Mouse (Mus musculus): ENCODE data around the gene Mrps34. TPM values are rescaled to one million over a fixed set of nuclear protein-coding genes. Genes with fewer than 3 reads are reported as not detected.

Gene Mrps34
- polyA plus RNA-seq, 1 experiment = 149 TPM

DNA sequence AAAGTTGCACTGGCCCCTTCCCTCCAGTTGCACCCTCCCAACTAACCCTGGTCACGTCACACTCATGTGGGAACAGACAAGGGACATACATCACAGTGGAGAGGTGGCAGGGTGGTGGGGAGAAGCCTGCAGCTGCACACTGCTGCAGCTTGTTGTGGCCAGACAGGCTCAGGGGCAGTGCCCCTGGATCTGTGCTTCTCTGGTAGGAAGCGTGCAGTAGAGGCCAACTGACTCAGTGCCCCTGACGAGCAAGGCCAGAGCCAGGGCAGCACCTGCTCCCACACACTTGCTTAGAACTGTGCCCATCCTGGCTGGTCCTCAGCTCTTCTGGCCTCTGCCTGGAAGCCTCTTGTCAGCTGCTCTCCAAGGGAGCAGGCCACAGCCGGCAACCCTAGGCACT, 2.7 kb downstream of the Mrps34 start:
- Histone ChIP-seq H3K4me3 (replicated peaks; ENCODE audit: insufficient read depth, low read depth, low read length) (peak overlapping the region; percentile 87), H3K4me1 (ENCODE audit: control insufficient read depth, insufficient read depth, low read length) (peaks cover 35% of the 10 kb centered on the region), H3K27ac (ENCODE audit: insufficient read depth, low read length) (no peak overlapping the region), H3K27me3 (ENCODE audit: control insufficient read depth, insufficient read depth, low read length) (no peaks in the 10 kb centered on the region)
- WGBS = 25% methylated on average over 4 of the region's 4 CpGs
- peak in 1 of 2 experiments; percentile 27 for DNase-seq
- TF ChIP-seq CTCF (IDR thresholded peaks at IDR 0.05; ENCODE audit: borderline replicate concordance, insufficient read depth, low read depth, low read length) (no peak), POLR2A (IDR thresholded peaks at IDR 0.05; ENCODE audit: borderline replicate concordance, insufficient read depth, low read length) (no peak)

DNA sequence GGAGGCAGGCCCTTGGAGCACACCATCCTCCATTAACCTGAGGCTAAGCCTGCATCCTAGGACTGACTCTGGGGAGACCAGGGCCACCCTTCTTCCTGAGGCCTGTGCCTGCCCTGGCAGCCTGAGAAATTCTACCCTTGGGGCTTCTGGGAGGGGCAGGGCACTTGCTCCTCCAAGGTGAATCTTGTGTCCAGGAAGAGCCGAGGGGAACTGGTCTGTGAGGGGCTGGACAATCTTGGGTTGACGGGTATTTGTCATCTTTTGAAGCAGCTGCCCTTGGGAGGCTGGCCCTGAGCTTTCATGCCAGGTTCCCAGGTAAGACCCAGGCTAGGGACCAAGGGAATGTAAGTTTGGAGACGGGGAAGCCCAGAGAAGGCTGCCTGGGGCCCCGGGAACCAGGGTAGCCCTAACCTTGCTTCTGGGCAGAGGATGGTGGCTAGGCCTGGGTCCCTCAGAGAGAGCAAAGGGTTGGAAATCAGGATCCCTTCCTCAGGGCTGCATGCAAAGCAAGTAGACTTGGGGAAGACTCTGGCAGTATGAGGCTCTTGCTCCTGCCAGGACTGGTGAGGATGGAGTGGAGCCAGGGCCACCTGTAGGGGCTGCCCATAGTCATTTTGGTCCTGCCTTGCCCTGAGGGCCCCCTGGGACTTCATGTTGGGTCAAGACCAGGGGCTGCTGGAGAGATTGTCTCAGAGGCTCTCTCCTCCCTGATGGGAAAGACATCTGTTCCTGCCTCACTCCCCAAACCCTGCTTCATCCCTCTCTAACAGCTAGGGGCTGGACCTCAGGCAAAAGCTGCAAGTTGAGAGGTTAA, 3.3 kb downstream of the Mrps34 start:
- no peaks in the 10 kb centered on the region for H3K27me3 ChIP-seq (ENCODE audit: control insufficient read depth, insufficient read depth, low read length)
- WGBS = 56% methylated on average over 4 of the region's 4 CpGs
- no peak overlapping the region for H3K27ac ChIP-seq (ENCODE audit: insufficient read depth, low read length)

DNA sequence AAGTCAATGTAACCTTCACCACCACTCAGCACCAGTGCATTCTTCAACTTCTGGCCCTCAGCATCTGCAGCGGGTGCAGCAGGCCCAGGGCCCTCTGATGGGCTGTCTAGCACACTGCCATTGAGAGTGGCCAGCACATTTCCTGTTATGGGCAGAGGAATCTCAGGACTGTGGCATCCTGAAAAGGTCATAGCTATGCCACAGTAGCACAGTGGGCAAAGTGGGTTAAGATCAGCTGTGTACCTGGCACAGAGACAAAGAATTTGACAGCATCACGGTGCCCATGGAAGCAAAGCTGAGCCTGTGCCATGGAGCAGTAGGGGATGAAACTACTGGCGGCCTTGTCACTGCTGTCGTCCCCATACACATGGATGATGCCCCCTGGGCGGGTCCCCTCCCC, 4.2 kb downstream of the Mrps34 start:
- no peaks in the 10 kb centered on the region for H3K27me3 ChIP-seq (ENCODE audit: control insufficient read depth, insufficient read depth, low read length)
- WGBS = 27% methylated on average over 5 of the region's 5 CpGs
- TF ChIP-seq POLR2A (IDR thresholded peaks at IDR 0.05; ENCODE audit: borderline replicate concordance, insufficient read depth, low read length) (no peak), CTCF (IDR thresholded peaks at IDR 0.05; ENCODE audit: borderline replicate concordance, insufficient read depth, low read depth, low read length) (no peak)
- H3K27ac ChIP-seq (ENCODE audit: insufficient read depth, low read length) = no peak overlapping the region
- H3K4me3 ChIP-seq (replicated peaks; ENCODE audit: insufficient read depth, low read depth, low read length) = no peak overlapping the region
- DNase-seq = peak in 1 of 2 experiments; percentile 26
- peaks cover 24% of the 10 kb centered on the region for H3K4me1 ChIP-seq (ENCODE audit: control insufficient read depth, insufficient read depth, low read length)

More for the DNA sequence above, 3.3 kb downstream of the Mrps34 start:
- H3K4me1 ChIP-seq (ENCODE audit: control insufficient read depth, insufficient read depth, low read length) = peaks cover 28% of the 10 kb centered on the region
- peak overlapping the region; percentile 87 for H3K4me3 ChIP-seq (replicated peaks; ENCODE audit: insufficient read depth, low read depth, low read length)
- DNase-seq = peak in 1 of 2 experiments; percentile 31
- TF ChIP-seq POLR2A (IDR thresholded peaks at IDR 0.05; ENCODE audit: borderline replicate concordance, insufficient read depth, low read length) (no peak), CTCF (IDR thresholded peaks at IDR 0.05; ENCODE audit: borderline replicate concordance, insufficient read depth, low read depth, low read length) (no peak)

DNA sequence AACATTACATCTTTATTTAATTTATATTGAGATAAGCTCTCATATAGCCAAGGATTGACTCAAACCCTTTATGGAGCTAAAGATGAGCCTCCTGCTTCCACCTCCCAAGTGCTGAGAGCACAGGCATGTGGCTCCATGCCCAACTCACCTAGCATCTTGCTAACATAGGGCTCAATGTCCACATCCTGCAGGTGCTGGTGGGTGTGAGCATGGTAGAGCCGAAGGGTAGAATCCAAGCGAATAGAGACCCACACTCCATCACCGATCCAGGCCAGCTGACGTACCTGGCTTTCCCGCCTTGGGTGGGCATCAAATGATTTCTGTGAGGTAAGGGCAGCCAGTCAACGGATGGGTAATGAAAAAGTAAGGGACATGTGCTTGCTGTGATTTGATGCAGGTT, 5.1 kb downstream of the Mrps34 start:
- no peak overlapping the region for H3K27ac ChIP-seq (ENCODE audit: insufficient read depth, low read length)
- H3K27me3 ChIP-seq (ENCODE audit: control insufficient read depth, insufficient read depth, low read length) = no peaks in the 10 kb centered on the region
- no peak for DNase-seq
- H3K4me1 ChIP-seq (ENCODE audit: control insufficient read depth, insufficient read depth, low read length) = peaks cover 24% of the 10 kb centered on the region
- WGBS = 95% methylated on average over 6 of the region's 6 CpGs
- no peak for TF ChIP-seq POLR2A (IDR thresholded peaks at IDR 0.05; ENCODE audit: borderline replicate concordance, insufficient read depth, low read length)
- no peak for TF ChIP-seq CTCF (IDR thresholded peaks at IDR 0.05; ENCODE audit: borderline replicate concordance, insufficient read depth, low read depth, low read length)
- no peak overlapping the region for H3K4me3 ChIP-seq (replicated peaks; ENCODE audit: insufficient read depth, low read depth, low read length)

DNA sequence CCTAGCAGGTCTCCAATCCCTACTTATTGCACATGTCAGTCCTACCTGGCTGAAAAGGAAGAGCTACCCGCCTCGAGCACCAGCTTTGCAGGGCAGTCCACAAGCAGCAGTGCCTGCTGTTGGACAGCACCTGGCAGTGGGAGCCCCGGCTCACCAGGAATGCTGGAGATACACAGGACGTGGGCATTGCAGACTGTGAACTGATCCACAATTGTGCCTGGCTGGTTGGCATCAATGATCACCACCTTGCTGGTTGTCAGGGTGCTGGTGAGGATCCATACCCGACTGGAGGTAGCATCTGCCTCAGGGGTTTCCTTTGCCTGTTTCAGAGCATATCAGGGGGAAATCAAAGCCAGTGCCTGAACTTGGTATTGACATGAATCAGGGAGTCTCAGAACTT, 7.2 kb downstream of the Mrps34 start:
- WGBS = 89% methylated on average over 5 of the region's 5 CpGs
- DNase-seq = no peak
- no peak overlapping the region for H3K4me3 ChIP-seq (replicated peaks; ENCODE audit: insufficient read depth, low read depth, low read length)
- no peak overlapping the region for H3K27ac ChIP-seq (ENCODE audit: insufficient read depth, low read length)
- no peaks in the 10 kb centered on the region for H3K27me3 ChIP-seq (ENCODE audit: control insufficient read depth, insufficient read depth, low read length)
- H3K4me1 ChIP-seq (ENCODE audit: control insufficient read depth, insufficient read depth, low read length) = peaks cover 22% of the 10 kb centered on the region
- TF ChIP-seq POLR2A (IDR thresholded peaks at IDR 0.05; ENCODE audit: borderline replicate concordance, insufficient read depth, low read length) (no peak), CTCF (IDR thresholded peaks at IDR 0.05; ENCODE audit: borderline replicate concordance, insufficient read depth, low read depth, low read length) (no peak)

DNA sequence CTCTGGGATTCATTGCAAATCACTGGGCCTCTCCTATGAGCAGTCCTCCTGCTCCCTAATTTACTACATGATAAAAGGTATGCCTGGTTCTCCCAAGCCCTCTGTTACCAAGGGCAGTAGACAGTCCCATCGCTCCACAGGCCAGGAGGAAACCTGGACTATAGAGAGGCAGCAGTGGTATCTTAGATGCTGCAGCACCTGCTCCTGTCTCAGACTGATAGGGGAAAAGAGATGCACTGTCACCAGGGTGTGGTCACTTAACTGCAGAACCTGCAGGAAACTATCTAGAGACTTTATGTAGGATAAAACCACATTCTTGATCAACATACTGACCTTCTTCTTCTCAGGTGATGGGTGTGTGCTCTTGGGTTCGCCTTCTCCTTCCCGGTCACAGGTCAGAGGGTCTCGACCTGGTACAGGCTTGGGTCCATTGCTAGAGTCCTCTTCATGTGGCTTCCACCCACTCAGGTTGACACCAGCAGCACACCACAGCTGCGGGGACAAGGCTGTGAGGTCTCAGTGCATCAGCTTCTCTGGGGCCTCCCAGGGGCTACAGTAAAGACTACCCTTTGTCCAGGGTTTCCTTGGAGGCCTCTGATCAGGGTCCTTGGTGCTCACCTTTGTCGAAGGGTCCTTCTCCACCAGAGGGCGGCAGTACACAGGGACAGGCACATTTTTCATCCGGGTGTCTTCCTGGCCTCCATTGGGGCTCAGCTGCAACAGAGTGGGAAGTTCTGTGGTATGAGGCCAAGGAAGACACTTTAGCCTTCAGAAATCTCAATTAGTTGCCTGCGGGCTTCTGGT, 8.0 kb downstream of the Mrps34 start:
- TF ChIP-seq POLR2A (IDR thresholded peaks at IDR 0.05; ENCODE audit: borderline replicate concordance, insufficient read depth, low read length) (no peak), CTCF (IDR thresholded peaks at IDR 0.05; ENCODE audit: borderline replicate concordance, insufficient read depth, low read depth, low read length) (peak; percentile 28; the same call in 1 of the 2 replicates)
- H3K27me3 ChIP-seq (ENCODE audit: control insufficient read depth, insufficient read depth, low read length) = no peaks in the 10 kb centered on the region
- peaks cover 14% of the 10 kb centered on the region for H3K4me1 ChIP-seq (ENCODE audit: control insufficient read depth, insufficient read depth, low read length)
- 59% methylated on average over 9 of the region's 9 CpGs for WGBS
- H3K4me3 ChIP-seq (replicated peaks; ENCODE audit: insufficient read depth, low read depth, low read length) = no peak overlapping the region
- peak in 1 of 2 experiments; percentile 44 for DNase-seq
- H3K27ac ChIP-seq (ENCODE audit: insufficient read depth, low read length) = no peak overlapping the region

DNA sequence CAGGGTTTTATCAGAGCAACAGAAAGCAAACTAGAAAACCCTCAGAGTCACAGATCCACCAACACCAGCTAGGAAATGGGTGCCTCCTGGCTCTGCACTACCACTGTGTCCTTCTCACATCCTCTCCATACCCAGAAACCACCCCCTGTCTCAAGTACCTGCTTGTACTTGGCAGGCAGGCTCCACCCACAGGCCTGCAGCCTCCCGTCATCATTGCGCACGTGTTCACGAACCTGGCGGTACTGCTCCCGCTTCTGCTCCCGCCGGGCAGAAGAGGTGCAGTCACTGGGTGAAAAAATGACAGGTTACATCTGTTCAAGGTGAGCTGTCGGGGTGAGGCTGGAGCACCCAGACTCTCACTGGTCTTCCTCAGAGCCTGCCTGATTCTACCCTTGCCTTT, 8.9 kb downstream of the Mrps34 start:
- no peak for TF ChIP-seq CTCF (IDR thresholded peaks at IDR 0.05; ENCODE audit: borderline replicate concordance, insufficient read depth, low read depth, low read length)
- TF ChIP-seq POLR2A (IDR thresholded peaks at IDR 0.05; ENCODE audit: borderline replicate concordance, insufficient read depth, low read length) = no peak
- no peak overlapping the region for H3K4me3 ChIP-seq (replicated peaks; ENCODE audit: insufficient read depth, low read depth, low read length)
- no peak for DNase-seq
- WGBS = 91% methylated on average over 9 of the region's 9 CpGs
- no peak overlapping the region for H3K27ac ChIP-seq (ENCODE audit: insufficient read depth, low read length)
- no peaks in the 10 kb centered on the region for H3K27me3 ChIP-seq (ENCODE audit: control insufficient read depth, insufficient read depth, low read length)
- H3K4me1 ChIP-seq (ENCODE audit: control insufficient read depth, insufficient read depth, low read length) = peaks cover 6% of the 10 kb centered on the region
